Mouse (Mus musculus): ENCODE results near the gene Pfdn5. TPM values are rescaled to one million over a fixed set of nuclear protein-coding genes. Genes with fewer than 3 reads are reported as not detected.

Pfdn5 gene
- total and polyA plus RNA-seq, 3 experiments: 265 to 356 (median 296) TPM

DNA sequence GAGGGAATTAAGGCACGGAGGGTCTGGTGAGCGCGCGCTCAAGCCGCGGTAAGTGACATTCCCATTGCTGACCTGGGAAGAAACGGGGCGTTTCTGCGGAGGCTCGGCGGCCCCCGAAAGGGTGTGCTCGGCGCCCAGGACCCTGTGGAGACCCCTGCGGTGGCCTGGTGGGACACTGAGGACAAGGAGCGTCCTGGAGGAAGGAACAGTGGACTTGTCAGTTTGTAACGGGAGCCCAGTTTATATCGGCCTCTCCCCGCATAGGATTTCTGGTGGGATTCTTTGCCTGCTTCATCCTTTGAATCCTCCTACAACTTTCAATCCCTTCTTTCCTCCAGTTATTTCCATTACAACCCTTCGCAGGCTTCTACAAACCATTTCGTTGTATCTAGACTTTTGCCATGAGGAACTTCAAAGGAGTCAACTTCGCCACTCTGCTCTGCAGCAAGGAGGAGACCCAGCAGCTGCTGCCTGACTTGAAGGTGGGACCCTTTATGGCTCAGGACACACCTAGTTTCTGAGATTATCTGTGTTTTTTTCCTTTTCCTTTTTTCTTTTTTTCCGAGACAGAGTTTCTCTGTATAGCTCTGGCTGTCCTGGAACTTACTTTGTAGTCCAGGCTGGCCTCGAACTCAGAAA is 29.4 kb upstream of the Pfdn5 start:
- no peaks in the 10 kb centered on the region for H3K9me3 ChIP-seq (replicated peaks; ENCODE audit: low read length)
- peak overlapping the region; percentile 60 for H3K4me2 ChIP-seq (ENCODE audit: insufficient read depth, low read depth, poor library complexity, severe bottlenecking)
- peaks cover 25 to 37% of the 10 kb centered on the region in 2 experiments for H3K36me3 ChIP-seq (replicated peaks in 1 of 2; ENCODE audit: control insufficient read depth in 1 of 2, insufficient read depth in 1 of 2, low read length in 1 of 2)
- peaks cover 15% of the 10 kb centered on the region for H3K79me2 ChIP-seq (replicated peaks; ENCODE audit: control insufficient read depth, extremely low read depth, insufficient read depth, poor library complexity, severe bottlenecking)
- H3K9ac ChIP-seq (ENCODE audit: insufficient read depth, low read depth): peak overlapping the region; percentile 68
- in situ Hi-C loops (cut with MboI; ENCODE audit: low pct_ligation_motif_present, low pct_unique_long_range_greater_than_20kb, low sequenced_read_pairs) (no loop called here), dilution Hi-C loops (cut with MboI; ENCODE audit: extremely low pct_ligation_motif_present, extremely low pct_unique_long_range_greater_than_20kb, low sequenced_read_pairs) (no loop called here)
- no peak overlapping the region for H3K27ac ChIP-seq (ENCODE audit: insufficient read depth, low read depth)
- H3K4me1 ChIP-seq (ENCODE audit: control insufficient read depth in 1 of 2, insufficient read depth in 2 of 2): peaks cover 0 to 24% of the 10 kb centered on the region in 2 experiments; a peak in 2 of 4 replicates
- peak; percentile 28 for DNase-seq (ENCODE audit: extremely low read depth)
- H3K27me3 ChIP-seq (replicated peaks): no peaks in the 10 kb centered on the region
- no peak for TF ChIP-seq TCF12 (IDR thresholded peaks at IDR 0.05; ENCODE audit: low read depth, low read length)
- TF ChIP-seq USF1 (IDR thresholded peaks at IDR 0.05; ENCODE audit: low read depth, low read length): no peak
- TF ChIP-seq ZNF384 (IDR thresholded peaks at IDR 0.05; ENCODE audit: low read depth, low read length): no peak
- TF ChIP-seq BHLHE40 (IDR thresholded peaks at IDR 0.05; ENCODE audit: low read depth, low read length): no peak
- TF ChIP-seq MYC (IDR thresholded peaks at IDR 0.05; ENCODE audit: low read depth, low read length): no peak
- TF ChIP-seq JUND (conservative IDR thresholded peaks at IDR 0.05; ENCODE audit: low read depth, low read length): no peak
- no peak for TF ChIP-seq TBP (conservative IDR thresholded peaks at IDR 0.05; ENCODE audit: low read depth, low read length)
- no peak for TF ChIP-seq SMC3 (IDR thresholded peaks at IDR 0.05; ENCODE audit: low read depth, low read length)
- TF ChIP-seq ETS1 (conservative IDR thresholded peaks at IDR 0.05; ENCODE audit: low read depth, low read length): no peak
- TF ChIP-seq IRF4 (IDR thresholded peaks at IDR 0.05; ENCODE audit: low read depth, low read length): no peak
- no peak for TF ChIP-seq KAT2A (IDR thresholded peaks at IDR 0.05; ENCODE audit: insufficient replicate concordance, low read length)
- no peak for TF ChIP-seq MEF2A (IDR thresholded peaks at IDR 0.05; ENCODE audit: borderline replicate concordance, low read depth, low read length)
- no peak for TF ChIP-seq RCOR1 (conservative IDR thresholded peaks at IDR 0.05; ENCODE audit: low read depth, low read length)
- TF ChIP-seq JUN (IDR thresholded peaks at IDR 0.05; ENCODE audit: insufficient read depth, low read depth, low read length): no peak
- TF ChIP-seq PAX5 (IDR thresholded peaks at IDR 0.05; ENCODE audit: low read length): no peak
- H3K4me3 ChIP-seq (replicated peaks in 1 of 3; ENCODE audit: low read depth in 2 of 3, low read length in 2 of 3, poor library complexity in 1 of 3): peak overlapping the region; percentile 63 to 97 (median 73)

DNA sequence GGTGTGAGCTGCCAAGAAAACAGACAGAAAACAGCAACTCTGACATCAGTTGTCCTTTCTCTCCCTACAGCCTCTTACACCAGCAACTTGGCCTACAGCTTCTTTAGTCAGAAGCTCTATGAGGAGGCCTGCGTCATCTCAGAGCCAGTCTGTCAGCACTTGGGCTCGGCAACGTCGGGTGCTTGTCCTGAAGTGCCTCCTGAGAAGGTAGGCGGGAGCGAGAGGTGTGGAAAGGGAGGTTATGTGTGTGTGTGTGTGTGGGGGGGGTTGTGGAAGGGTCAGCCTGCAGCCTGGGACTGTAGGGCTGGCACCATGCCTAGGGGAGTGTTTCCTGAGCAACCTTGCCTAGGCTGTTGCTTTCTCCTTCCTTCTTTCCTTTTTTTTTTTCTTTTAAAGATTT is 23.4 kb upstream of the Pfdn5 start:
- peaks cover 0 to 18% of the 10 kb centered on the region in 2 experiments; a peak in 2 of 4 replicates for H3K4me1 ChIP-seq (ENCODE audit: control insufficient read depth in 1 of 2, insufficient read depth in 2 of 2)
- TF ChIP-seq SIN3A (IDR thresholded peaks at IDR 0.05; ENCODE audit: low read length): no peak
- no peak for TF ChIP-seq ZC3H11A (IDR thresholded peaks at IDR 0.05; ENCODE audit: low read depth, low read length)
- TF ChIP-seq CHD2 (IDR thresholded peaks at IDR 0.05; ENCODE audit: low read length): no peak
- TF ChIP-seq POLR2AphosphoS2 (IDR thresholded peaks at IDR 0.05; ENCODE audit: low read depth, low read length): no peak
- no peak for TF ChIP-seq MAFK (IDR thresholded peaks at IDR 0.05; ENCODE audit: insufficient replicate concordance, low read length)
- no peak for TF ChIP-seq PAX5 (IDR thresholded peaks at IDR 0.05; ENCODE audit: low read length)
- no peak for TF ChIP-seq TCF12 (IDR thresholded peaks at IDR 0.05; ENCODE audit: low read depth, low read length)
- no peak for TF ChIP-seq MEF2A (IDR thresholded peaks at IDR 0.05; ENCODE audit: borderline replicate concordance, low read depth, low read length)
- TF ChIP-seq E2F4 (IDR thresholded peaks at IDR 0.05; ENCODE audit: insufficient replicate concordance, low read depth, low read length): no peak
- TF ChIP-seq USF2 (conservative IDR thresholded peaks at IDR 0.05; ENCODE audit: low read depth, low read length): no peak
- in situ Hi-C loops (cut with MboI; ENCODE audit: low pct_ligation_motif_present, low pct_unique_long_range_greater_than_20kb, low sequenced_read_pairs): no loop called here
- H3K27me3 ChIP-seq (replicated peaks): no peaks in the 10 kb centered on the region
- DNase-seq (ENCODE audit: extremely low read depth): no peak
- no peaks in the 10 kb centered on the region for H3K9me3 ChIP-seq (replicated peaks; ENCODE audit: low read length)
- no peak overlapping the region for H3K27ac ChIP-seq (ENCODE audit: insufficient read depth, low read depth)
- H3K9ac ChIP-seq (ENCODE audit: insufficient read depth, low read depth): no peak overlapping the region
- no peak overlapping the region for H3K4me3 ChIP-seq (replicated peaks in 1 of 3; ENCODE audit: low read depth in 2 of 3, low read length in 2 of 3, poor library complexity in 1 of 3)
- no peak overlapping the region for H3K4me2 ChIP-seq (ENCODE audit: insufficient read depth, low read depth, poor library complexity, severe bottlenecking)
- H3K79me2 ChIP-seq (replicated peaks; ENCODE audit: control insufficient read depth, extremely low read depth, insufficient read depth, poor library complexity, severe bottlenecking): peaks cover 6% of the 10 kb centered on the region; the same call in 1 of the 2 replicates
- dilution Hi-C loops (cut with MboI; ENCODE audit: extremely low pct_ligation_motif_present, extremely low pct_unique_long_range_greater_than_20kb, low sequenced_read_pairs): no loop called here
- peaks cover 62 to 88% of the 10 kb centered on the region in 2 experiments for H3K36me3 ChIP-seq (replicated peaks in 1 of 2; ENCODE audit: control insufficient read depth in 1 of 2, insufficient read depth in 1 of 2, low read length in 1 of 2)
